Mouse (Mus musculus): ENCODE measurements at regions not wholly inside any gene's neighbourhood (a gene's known extent, or its start where the extent isn't known, plus 50 kb on each side); places are given as distances from the start of the nearest gene placed in this dataset.

DNA sequence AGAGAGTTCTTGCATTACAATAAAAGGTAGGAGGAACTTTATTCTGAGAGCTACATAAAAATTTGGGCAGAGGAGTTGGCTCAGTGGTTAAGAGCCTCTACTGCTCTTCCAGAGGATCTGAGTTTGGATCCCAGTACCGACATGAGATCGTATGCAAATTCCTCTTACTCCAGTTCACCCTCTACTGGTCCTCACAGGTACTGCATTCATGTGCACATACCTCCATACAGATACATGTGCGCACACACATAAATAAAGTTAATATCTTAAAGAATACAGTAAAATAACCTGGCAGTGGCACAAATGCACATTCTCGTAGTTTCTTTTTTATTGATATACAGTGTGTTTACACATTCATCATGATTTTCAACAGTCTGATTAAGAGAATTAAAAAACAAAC, 232.4 kb downstream of the Vps13c start:
- no peak for TF ChIP-seq POU5F1 (IDR thresholded peaks at IDR 0.05; ENCODE audit: borderline replicate concordance, low read length)
- peak; percentile 61 for TF ChIP-seq CTCF (conservative IDR thresholded peaks at IDR 0.05; ENCODE audit: low read length)
- no peak for TF ChIP-seq NANOG (IDR thresholded peaks at IDR 0.05; ENCODE audit: borderline replicate concordance, low read length)
- Histone ChIP-seq H3K27me3 (ENCODE audit: insufficient read depth, low read length) (no peaks in the 10 kb centered on the region), H3K4me3 (replicated peaks; ENCODE audit: low read length) (no peak overlapping the region), H3K36me3 (ENCODE audit: insufficient read depth, low read length) (no peaks in the 10 kb centered on the region), H3K4me1 (replicated peaks; ENCODE audit: low read depth, low read length) (no peaks in the 10 kb centered on the region), H3K9me3 (ENCODE audit: low read length) (peaks cover 20% of the 10 kb centered on the region)

DNA sequence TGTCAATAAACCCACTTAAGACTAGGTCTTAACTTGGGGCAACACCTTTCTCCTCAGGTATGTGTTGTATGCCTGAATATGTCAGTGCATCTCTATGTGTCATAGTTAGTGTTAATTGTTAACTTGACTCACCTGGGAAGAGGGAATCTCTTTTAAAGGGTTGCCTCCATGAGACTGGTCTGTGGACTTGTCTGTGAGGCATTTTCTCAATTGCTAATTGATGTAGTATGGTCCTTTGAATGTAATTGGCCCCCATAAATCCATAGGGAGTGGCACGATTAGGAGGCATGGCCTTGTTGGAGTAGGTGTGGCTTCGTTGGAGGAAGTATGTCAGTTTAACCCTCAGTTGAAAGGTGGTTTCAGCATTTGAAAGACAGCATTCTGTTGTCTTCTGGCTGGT, 237.1 kb downstream of the Vps13c start:
- Histone ChIP-seq H3K36me3 (ENCODE audit: insufficient read depth, low read length) (no peaks in the 10 kb centered on the region), H3K4me3 (replicated peaks; ENCODE audit: low read length) (no peak overlapping the region), H3K4me1 (replicated peaks; ENCODE audit: low read depth, low read length) (no peaks in the 10 kb centered on the region), H3K27me3 (ENCODE audit: insufficient read depth, low read length) (no peaks in the 10 kb centered on the region), H3K9me3 (ENCODE audit: low read length) (no peaks in the 10 kb centered on the region)
- TF ChIP-seq CTCF (conservative IDR thresholded peaks at IDR 0.05; ENCODE audit: low read length): no peak
- no peak for TF ChIP-seq NANOG (IDR thresholded peaks at IDR 0.05; ENCODE audit: borderline replicate concordance, low read length)
- no peak for TF ChIP-seq POU5F1 (IDR thresholded peaks at IDR 0.05; ENCODE audit: borderline replicate concordance, low read length)

DNA sequence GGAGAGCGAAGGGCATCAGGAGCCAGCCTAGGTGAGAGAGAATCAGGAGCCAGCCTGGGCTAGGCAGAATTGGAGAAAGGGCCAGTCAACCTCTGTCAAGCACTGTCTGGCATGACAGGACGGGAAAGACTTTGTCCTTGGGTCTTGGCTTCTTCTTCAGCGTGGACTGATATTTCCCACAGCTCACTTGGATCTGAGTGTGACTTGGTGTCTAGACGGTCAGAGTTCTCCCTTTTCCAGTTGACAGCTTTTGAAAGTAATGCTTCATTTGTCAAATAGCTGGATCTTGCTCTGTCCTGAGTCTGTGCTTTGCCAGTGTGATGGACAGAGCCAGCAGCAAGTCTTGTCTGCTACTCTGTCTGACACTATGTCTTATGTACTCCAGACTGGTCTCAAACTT, 243.1 kb downstream of the Vps13c start:
- Histone ChIP-seq H3K36me3 (ENCODE audit: insufficient read depth, low read length) (no peaks in the 10 kb centered on the region), H3K4me1 (replicated peaks; ENCODE audit: low read depth, low read length) (no peaks in the 10 kb centered on the region), H3K27me3 (ENCODE audit: insufficient read depth, low read length) (no peaks in the 10 kb centered on the region), H3K4me3 (replicated peaks; ENCODE audit: low read length) (no peak overlapping the region), H3K9me3 (ENCODE audit: low read length) (no peaks in the 10 kb centered on the region)
- TF ChIP-seq CTCF (conservative IDR thresholded peaks at IDR 0.05; ENCODE audit: low read length) (no peak), NANOG (IDR thresholded peaks at IDR 0.05; ENCODE audit: borderline replicate concordance, low read length) (no peak), POU5F1 (IDR thresholded peaks at IDR 0.05; ENCODE audit: borderline replicate concordance, low read length) (no peak)

DNA sequence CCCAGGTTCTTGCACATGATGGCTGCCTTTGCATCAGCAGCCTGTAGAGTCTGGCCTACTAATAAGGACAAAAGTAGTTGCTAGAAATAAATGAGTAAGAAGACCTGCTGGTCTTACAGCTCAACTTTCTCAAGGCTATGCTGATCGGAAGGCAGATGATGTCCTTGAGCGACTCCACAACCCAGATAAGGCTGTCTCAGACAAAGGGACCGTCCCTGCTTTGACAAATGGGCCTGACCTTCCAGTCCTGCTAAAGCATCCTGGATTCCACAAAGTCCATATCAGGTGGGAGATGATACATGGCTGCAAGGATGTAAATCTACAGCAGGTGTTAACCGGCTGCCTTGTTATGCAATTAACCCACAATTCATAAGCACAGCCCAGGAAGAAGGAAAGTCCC, 244.8 kb downstream of the Vps13c start:
- Histone ChIP-seq H3K4me3 (replicated peaks; ENCODE audit: low read length) (no peak overlapping the region), H3K27me3 (ENCODE audit: insufficient read depth, low read length) (no peaks in the 10 kb centered on the region), H3K9me3 (ENCODE audit: low read length) (no peaks in the 10 kb centered on the region), H3K36me3 (ENCODE audit: insufficient read depth, low read length) (no peaks in the 10 kb centered on the region), H3K4me1 (replicated peaks; ENCODE audit: low read depth, low read length) (no peaks in the 10 kb centered on the region)
- TF ChIP-seq CTCF (conservative IDR thresholded peaks at IDR 0.05; ENCODE audit: low read length) (no peak), POU5F1 (IDR thresholded peaks at IDR 0.05; ENCODE audit: borderline replicate concordance, low read length) (no peak), NANOG (IDR thresholded peaks at IDR 0.05; ENCODE audit: borderline replicate concordance, low read length) (no peak)

DNA sequence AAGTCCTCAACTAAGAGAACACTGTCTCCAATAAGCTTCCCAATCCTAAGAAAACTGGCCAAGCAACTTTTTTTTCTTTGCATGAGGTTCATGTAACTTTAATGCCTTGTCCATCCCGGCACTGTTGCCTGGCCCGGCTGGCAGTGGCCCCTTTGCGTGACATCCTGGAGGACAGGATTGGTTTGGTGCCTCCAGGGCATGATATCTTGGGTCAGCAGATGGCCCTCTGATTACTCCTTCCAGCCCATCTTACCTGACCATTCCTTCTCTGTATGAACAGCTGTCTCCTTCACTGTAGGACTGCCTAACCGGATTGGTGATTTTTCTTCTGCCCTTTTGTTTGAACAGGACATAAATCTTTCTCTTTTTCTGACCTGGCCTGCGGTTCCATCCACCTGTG, 254.4 kb downstream of the Vps13c start:
- Histone ChIP-seq H3K36me3 (ENCODE audit: insufficient read depth, low read length) (no peaks in the 10 kb centered on the region), H3K9me3 (ENCODE audit: low read length) (no peaks in the 10 kb centered on the region), H3K4me3 (replicated peaks; ENCODE audit: low read length) (no peak overlapping the region), H3K27me3 (ENCODE audit: insufficient read depth, low read length) (no peaks in the 10 kb centered on the region), H3K4me1 (replicated peaks; ENCODE audit: low read depth, low read length) (peaks cover 10% of the 10 kb centered on the region)
- TF ChIP-seq POU5F1 (IDR thresholded peaks at IDR 0.05; ENCODE audit: borderline replicate concordance, low read length): no peak
- TF ChIP-seq NANOG (IDR thresholded peaks at IDR 0.05; ENCODE audit: borderline replicate concordance, low read length): no peak
- TF ChIP-seq CTCF (conservative IDR thresholded peaks at IDR 0.05; ENCODE audit: low read length): no peak

DNA sequence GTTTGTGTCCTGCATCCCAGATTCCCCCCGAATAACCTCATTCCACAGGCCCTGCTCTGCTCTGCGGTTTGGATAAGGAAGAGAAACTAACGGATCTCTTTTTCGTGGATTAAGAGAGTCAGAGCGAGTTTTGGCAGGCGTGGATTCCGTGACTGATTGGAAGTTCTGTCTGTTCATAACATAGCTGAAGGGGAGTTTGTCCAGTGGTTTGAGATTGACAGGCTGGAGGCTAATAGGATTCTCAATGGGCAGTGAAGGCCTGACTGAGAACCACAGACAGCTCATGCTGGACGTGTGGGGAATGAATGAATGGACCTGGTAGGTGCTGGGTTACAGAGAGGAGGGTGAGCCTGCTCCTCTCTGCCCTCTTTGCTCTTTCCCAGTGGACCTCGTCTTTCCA, 269.6 kb downstream of the Vps13c start:
- no peaks in the 10 kb centered on the region for H3K27me3 ChIP-seq (ENCODE audit: insufficient read depth, low read length)
- no peaks in the 10 kb centered on the region for H3K9me3 ChIP-seq (ENCODE audit: low read length)
- no peak for TF ChIP-seq POU5F1 (IDR thresholded peaks at IDR 0.05; ENCODE audit: borderline replicate concordance, low read length)
- no peaks in the 10 kb centered on the region for H3K36me3 ChIP-seq (ENCODE audit: insufficient read depth, low read length)
- no peaks in the 10 kb centered on the region for H3K4me1 ChIP-seq (replicated peaks; ENCODE audit: low read depth, low read length)
- no peak overlapping the region for H3K4me3 ChIP-seq (replicated peaks; ENCODE audit: low read length)

DNA sequence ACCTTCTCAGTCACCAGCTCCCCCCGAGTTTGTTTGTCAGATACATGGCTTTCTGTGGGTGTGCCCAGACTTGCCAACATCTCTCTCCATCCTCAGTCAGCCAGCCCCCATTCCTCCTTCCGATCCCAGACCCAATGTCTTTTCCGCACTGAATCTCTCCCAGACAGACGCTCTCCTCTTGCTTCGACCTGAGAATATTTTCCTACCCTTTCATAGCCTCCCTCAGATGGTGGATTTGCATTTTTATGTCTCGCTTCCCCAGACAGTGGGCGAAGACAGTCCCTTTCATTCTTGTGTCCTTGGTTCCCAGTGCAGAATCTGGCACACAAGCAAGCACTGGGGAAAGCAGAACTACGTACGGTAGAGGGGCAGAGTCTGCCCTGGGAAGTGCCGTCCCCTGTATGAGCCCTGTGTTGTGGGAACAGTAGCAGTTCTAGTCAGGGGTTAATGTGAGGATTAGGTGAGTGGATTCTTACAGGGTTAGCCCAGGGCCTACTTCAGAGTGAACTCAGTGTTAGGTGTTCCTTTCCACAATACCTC, 275.0 kb downstream of the Vps13c start:
- no peak overlapping the region for H3K4me3 ChIP-seq (replicated peaks; ENCODE audit: low read length)
- no peaks in the 10 kb centered on the region for H3K27me3 ChIP-seq (ENCODE audit: insufficient read depth, low read length)
- H3K36me3 ChIP-seq (ENCODE audit: insufficient read depth, low read length): no peaks in the 10 kb centered on the region
- no peaks in the 10 kb centered on the region for H3K4me1 ChIP-seq (replicated peaks; ENCODE audit: low read depth, low read length)
- TF ChIP-seq POU5F1 (IDR thresholded peaks at IDR 0.05; ENCODE audit: borderline replicate concordance, low read length): no peak
- no peak for TF ChIP-seq CTCF (conservative IDR thresholded peaks at IDR 0.05; ENCODE audit: low read length)
- TF ChIP-seq NANOG (IDR thresholded peaks at IDR 0.05; ENCODE audit: borderline replicate concordance, low read length): no peak
- no peaks in the 10 kb centered on the region for H3K9me3 ChIP-seq (ENCODE audit: low read length)

DNA sequence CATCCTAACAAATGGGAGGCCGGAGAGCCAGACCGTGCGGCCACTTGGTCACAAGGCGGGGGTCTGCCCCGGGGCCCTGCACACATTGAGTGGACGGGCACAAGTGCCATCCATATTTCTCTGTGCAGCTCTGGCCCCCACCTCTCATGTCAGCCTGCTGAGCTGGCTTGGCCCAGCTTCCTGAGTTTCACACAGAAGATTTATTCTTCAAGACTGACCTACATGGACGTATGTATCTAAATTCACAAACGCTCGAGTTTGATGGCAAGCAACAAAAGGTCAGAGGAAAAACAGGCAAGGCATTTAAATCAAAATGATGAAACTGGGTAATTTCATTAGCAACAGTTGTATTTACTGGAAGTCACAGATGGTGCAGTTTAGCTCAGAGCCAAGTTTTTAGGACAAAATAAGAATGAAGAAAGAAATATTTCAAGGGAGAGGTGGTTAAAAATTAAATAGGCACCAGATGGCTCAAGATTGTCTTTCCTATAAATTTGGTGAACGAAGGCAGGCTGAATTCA, 276.1 kb downstream of the Vps13c start:
- no peaks in the 10 kb centered on the region for H3K27me3 ChIP-seq (ENCODE audit: insufficient read depth, low read length)
- H3K4me1 ChIP-seq (replicated peaks; ENCODE audit: low read depth, low read length): no peaks in the 10 kb centered on the region
- H3K9me3 ChIP-seq (ENCODE audit: low read length): peaks cover 2% of the 10 kb centered on the region; the same call in 1 of the 2 replicates
- no peak for TF ChIP-seq NANOG (IDR thresholded peaks at IDR 0.05; ENCODE audit: borderline replicate concordance, low read length)
- TF ChIP-seq CTCF (conservative IDR thresholded peaks at IDR 0.05; ENCODE audit: low read length): no peak
- TF ChIP-seq POU5F1 (IDR thresholded peaks at IDR 0.05; ENCODE audit: borderline replicate concordance, low read length): no peak
- no peak overlapping the region for H3K4me3 ChIP-seq (replicated peaks; ENCODE audit: low read length)
- no peaks in the 10 kb centered on the region for H3K36me3 ChIP-seq (ENCODE audit: insufficient read depth, low read length)

DNA sequence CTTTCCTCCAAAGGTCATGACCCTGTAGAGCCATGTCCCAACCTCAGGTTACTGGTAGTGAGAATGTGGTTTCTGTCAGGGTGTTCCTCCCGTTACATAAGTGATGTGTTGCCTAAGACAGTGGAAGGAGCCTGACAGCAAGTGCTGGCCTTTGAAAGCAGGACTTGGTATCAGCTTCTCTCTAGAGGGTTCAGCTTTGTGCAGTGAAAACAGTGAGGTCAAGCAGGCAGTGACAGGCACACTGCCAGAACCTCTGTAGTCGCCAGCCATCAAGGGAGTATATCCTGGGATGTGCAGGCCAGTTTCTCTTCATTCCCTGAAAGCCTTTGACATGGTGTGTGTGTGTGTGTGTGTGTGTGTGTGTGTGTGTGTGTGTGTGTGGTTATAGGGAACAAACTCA, 278.1 kb downstream of the Vps13c start:
- H3K36me3 ChIP-seq (ENCODE audit: insufficient read depth, low read length): no peaks in the 10 kb centered on the region
- H3K27me3 ChIP-seq (ENCODE audit: insufficient read depth, low read length): no peaks in the 10 kb centered on the region
- peaks cover 3% of the 10 kb centered on the region; the same call in 1 of the 2 replicates for H3K9me3 ChIP-seq (ENCODE audit: low read length)
- no peak for TF ChIP-seq NANOG (IDR thresholded peaks at IDR 0.05; ENCODE audit: borderline replicate concordance, low read length)
- no peak for TF ChIP-seq POU5F1 (IDR thresholded peaks at IDR 0.05; ENCODE audit: borderline replicate concordance, low read length)
- no peak for TF ChIP-seq CTCF (conservative IDR thresholded peaks at IDR 0.05; ENCODE audit: low read length)
- no peaks in the 10 kb centered on the region for H3K4me1 ChIP-seq (replicated peaks; ENCODE audit: low read depth, low read length)
- H3K4me3 ChIP-seq (replicated peaks; ENCODE audit: low read length): no peak overlapping the region
